Mouse (Mus musculus): ENCODE measurements around the gene Paqr7.

Paqr7 gene

DNA sequence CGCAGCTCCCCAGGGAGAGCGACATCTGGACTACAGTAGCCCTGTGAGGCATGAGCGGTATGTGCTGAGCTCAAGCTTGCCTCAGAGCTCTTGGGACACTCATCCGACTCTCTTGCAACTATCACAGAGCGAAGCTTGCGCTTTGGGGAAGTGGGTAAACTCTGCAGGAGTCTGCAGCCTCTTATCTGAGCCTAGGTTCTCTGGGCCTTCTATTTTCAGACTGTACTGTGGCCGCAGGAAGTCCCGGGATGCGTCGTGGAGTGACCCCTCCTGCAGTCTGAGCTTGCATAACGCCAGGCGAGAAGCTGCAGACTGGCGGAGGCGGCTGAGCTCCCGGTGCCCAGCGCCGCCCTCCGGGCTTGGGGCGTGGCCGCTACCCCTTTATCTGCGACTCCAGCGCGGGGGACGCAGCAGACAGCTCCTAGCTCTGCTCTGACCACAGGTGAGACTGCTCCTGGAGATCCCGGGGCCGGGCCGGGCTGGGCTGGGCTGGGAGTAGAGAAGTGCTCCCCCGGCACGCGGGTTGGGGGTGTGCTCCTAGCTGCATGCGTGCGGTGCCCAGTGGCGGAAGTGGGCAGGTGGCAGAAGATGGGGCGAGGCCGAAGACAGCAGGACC, at the start of gene Paqr7:
TSS of gene Paqr7 (plus strand) at position 103 of the 616 bp plus-strand sequence.
- DNase-seq = peak; percentile 75

DNA sequence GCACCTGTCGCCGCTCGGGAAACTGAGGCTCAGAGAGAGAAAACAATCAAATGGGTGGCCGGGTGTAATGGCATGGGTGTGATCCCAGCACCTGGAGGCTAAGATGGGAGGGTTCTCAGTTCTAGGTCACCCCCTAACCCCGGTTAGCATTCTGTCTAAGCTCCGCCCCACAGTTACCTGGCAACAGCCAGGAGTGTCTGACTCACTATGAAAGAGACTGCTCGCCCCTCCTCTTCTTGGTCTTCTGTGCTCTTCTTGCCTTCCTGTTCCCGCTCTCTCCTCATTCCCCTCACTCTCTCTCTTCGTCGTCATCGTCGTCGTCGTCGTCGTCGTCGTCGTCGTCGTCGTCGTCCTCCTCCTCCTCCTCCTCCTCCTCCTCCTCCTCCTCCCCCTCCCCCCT, 48.5 kb upstream of the Paqr7 start:
- peak; percentile 33 for DNase-seq

DNA sequence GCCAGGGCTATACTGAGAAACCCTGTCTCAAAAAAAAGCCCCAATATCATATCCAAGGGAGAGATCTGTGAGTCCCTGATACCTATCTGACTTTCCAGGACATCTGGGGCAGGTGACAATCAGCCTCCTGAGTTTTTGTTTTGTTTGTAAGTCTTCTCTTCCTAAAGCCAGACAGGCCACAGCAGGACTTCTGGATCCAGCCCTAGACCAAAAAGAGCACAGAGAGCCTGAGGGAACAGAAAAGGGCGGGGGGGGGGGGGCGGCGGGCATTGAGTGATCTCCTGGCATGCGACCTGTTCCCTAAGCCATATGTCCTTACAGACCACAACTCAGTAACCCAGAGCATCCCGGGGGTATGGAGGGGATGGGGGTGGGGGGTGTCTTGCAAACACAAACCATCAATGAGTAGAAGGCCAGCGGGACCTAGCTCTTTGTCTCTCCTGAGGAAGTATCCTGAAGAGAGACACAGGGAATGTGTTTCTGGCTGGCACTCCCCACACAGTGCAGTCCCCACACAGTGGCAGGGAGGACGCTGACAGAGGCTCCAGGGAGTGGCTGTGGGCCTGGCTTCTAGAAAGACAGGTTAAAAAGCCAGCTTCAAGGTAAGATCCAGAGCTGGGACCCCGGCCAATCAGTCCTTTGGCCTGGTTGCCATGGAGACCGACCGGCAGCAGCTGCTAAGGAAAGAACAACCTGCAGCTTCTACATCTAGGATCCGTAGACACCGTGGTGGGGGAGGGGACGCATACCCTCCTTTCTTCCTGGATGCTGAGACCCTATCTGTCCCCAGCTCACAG, 46.7 kb upstream of the Paqr7 start:
- DNase-seq = no peak

DNA sequence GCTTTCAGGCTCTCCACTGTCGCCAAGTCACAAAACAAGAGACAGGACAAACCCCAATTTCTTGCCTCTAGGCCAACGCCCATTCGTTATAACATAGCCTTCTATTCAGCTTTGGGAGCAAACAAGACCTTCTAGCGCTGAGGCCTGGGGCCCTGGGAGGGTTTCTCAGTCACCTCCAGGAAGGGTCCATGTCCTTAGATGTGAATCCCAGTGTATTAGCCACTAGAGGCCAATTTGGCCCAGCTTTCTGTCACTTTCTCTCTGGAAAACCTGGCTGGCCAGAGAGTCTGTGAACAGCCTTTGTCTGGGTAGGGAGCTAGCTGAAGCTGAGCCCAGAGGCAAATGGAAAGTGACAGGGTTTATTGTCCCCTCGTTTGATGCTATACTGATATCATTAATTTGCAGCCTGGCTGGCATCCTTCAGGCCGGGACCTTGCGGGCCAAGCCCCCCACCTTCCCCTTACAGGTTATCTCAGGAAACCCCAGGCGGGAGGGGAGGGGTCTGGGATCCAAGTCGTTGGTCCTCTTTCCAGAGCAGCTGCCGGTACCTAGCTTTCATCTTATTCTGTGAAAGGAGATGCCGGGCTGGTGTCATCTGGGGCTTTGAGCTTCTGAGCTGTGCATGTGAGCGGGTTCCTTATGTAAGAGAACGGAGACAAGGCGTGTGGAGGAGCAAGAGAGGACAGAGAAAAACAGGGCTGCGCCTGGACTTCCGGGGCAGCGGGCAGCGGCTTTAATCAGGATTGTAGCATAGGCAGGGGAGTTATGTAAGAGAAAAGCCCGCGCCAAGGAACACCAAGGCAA, 45.9 kb upstream of the Paqr7 start:
- no peak for DNase-seq

DNA sequence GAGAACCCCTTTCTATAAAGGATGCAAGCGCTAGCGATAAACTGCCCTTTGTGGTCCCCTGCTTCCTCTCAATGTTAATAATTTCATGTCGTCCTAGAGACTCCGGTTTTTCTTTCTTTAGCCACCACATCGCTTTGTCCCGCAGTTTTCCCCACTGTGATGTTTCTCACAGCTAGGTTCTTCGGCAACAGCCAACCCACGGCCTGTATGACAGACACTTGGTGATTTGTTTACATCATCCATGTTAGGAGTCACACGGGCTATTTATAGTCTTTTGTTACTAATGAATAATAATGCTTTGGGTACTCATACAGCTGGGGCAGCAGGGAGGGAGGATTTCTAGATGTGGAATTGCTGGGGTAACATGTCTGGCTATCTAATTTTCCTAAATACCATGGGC, 45.0 kb upstream of the Paqr7 start:
- no peak for DNase-seq

DNA sequence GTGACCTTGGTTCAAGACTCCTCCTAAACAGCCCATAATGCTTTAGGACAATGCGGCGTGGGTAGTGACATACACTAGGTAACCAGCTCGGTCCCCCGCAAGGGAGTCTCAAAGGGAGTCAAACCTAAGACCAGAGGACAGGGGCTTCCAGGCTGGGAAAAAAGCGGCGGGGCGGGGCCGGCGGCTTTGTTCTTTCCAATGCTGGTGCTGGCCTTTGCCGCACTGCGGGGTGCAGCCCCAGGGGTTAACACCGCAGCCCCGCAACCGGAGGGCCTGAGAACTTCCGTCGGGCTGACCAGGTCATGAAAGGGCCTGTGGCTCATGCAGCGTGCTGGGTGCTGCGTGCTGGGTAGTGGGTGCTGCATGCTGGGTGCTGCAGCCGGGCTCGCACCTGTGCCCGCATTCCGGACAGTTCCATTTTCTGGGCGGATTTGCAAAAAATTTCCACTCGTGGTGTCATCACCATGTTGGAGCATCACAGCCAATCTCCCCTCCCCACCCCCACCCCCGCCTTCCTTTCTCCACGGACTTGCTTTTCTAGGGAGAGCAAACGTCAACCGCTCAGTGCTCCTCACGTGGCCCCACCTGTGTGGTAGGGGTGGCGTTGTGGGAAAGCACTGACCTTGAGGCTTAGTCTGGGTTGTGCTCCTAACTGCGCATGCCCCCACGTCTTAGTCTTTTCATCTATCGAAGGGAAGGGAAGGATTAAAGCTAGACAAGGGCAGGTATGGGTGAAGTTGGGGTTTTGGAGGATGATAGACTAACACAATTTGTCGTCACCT, 42.7 kb upstream of the Paqr7 start:
- peak; percentile 51 for DNase-seq

DNA sequence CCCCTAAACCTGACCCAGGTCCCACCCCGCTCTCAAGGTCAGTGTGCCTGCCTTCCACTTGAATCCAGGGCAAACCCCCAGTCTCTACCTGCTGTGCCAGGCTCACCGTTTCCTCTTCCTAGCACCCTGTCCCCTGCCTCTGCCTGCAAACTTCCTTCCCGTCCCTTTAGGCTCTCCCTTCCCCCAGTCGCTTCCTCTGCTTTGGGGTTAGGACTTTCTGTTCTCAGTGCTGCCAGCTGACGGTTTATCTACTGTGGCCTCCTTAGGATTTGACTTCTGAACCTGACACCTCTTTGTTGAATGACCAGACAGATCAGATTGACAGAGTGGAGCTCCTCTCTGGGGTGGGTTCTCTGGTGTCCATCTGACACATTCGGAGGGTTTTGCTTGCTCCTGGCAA, 41.2 kb upstream of the Paqr7 start:
- DNase-seq = peak; percentile 53

DNA sequence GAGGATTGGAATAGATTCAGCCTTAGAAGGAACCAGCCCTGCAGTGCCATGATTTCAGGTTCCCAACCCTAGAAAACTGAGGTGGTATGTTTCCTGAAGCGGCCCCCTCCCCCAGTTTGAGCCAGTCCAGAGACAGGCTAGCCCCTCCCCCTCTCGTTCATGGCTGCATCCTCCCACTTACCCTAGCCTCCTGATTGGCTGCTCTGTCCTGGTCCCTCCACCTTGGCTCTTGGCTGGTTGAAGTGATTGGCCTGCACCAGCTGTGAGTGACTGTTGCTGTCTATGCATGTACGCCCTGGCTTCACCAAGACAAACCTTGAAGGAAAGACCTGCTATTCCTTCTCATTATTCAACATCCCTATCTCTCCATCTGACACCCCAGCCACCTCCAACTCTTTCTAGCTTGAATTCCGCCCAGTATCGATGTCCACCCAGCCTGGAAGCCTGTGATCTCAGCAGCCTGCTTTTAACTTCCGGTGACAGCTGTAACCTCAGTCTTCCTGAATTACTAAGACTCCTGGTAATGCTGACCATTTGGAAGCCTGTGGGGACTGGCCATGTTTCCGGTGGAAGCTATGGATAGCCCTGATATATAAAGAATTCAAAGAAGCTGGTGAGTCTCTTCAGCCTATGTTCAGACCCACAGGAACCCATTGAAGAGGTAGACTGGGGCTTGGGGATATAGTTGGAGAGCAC, 39.2 kb upstream of the Paqr7 start:
- DNase-seq = no peak

DNA sequence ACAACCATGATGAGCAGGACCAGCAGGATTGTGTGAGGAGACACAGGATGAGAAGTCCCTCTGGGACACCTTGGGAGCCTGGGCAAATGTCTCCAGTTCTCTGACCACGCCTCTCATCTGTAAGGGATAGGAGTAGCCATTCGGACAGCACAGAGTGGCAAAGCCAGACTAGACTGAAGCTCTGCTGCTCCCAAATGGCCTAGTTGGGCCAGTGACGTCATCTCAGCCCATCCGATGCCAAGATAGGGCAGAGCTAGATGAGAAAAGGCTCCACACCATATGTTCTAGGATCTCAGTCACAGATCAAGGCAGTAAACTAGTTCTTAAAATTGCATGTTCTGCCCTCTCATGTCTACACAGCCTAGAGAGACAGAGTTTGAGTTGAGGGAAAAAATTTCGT, 37.6 kb upstream of the Paqr7 start:
- no peak for DNase-seq

DNA sequence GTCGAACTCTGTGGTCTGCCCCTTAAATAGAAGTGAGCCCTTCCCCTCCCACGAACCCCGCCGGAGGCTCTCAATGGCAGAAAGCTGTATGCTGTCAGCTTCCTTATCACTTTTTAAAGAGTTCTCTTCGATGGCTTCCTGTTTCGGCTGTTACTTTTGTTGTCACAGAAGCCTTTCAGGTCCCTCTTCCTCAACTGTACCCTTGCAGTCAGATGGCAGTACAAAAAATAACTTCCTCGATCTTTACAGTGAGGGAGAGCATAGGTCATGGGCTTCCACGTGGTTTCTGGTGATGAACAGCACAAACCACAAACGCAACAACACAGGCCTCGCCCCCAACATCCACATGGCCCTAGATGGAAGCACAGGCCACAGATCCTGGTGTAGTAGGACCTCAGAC, 36.2 kb upstream of the Paqr7 start:
- peak; percentile 53 for DNase-seq

DNA sequence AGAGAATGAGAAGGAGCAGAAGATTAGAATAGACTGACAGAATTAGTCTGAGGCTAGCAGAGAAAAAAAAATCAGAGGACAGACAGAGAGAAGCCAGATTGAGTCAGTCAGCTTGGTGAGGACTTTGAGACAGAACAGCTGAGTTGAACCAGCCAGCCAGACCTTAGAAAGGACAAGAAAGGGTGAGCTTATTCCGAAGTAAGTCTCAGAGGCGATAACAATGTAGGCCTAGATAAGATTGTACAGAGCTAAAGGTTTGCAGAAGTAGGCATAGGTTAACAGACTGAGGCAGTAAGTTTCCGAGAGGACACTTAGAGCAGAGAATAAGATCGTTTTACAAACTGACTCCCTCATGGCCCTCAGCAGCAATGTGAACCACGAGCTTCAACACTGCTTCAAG, 35.2 kb upstream of the Paqr7 start:
- no peak for DNase-seq

DNA sequence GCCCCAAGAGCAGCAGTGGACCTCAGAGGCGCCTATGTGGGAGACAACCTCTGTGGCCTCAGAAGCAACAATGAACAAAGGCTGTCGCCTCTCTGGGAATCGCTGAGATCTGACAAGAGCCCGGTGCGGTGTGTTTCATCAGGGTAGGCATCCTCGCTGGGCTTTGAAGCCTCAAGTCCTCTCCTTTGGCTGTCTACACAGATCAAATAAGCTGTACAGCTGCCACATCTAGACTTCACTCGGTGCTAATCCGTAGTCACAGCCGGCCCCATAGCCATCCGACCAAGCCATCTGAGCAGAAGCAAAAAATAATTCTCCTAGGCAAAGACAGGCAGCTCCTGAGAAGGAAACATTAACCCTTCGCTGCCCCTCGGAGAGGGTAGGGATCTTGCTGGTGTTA, 30.7 kb upstream of the Paqr7 start:
- peak; percentile 25 for DNase-seq

DNA sequence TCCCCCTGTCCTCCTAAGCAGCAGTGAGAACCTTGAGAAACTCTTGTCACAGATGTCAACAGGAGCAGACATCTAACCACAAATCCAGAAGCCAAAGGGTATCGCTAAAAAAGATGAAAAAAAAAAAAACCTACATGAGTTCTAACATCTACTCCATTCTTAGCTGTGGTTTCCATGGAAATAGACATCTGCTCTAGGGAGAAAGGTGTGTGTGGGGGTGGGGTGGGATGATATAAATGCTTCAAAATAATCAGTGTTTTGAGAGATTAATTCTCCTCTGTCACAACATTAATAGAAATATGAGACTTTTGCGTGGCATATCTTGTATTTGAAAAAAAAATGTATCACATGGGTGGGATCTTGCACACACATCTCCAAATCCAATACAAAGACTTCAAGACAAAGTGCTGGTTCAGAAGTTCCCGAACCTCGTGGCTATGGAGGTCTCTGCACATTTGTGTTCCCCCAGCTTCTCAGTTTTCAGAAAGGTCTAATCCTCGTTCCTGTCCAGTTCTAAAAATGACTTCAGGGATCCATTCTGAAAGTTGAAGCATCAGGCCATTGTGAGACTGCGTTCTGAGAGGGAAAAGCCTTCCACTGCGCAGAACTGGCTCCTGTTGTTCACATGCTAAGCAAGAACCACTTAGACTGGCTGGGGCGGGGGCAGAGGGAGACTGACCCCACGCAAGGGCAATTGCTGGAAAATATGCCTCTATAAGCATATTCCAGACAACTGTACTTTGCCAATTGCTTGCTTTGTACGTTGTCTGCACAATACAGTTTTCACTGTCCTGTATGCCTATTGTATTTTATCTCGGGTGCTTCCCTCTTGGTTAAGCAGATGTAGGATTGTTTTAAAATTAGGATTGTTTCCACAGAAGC, 29.9 kb upstream of the Paqr7 start:
- DNase-seq = no peak

DNA sequence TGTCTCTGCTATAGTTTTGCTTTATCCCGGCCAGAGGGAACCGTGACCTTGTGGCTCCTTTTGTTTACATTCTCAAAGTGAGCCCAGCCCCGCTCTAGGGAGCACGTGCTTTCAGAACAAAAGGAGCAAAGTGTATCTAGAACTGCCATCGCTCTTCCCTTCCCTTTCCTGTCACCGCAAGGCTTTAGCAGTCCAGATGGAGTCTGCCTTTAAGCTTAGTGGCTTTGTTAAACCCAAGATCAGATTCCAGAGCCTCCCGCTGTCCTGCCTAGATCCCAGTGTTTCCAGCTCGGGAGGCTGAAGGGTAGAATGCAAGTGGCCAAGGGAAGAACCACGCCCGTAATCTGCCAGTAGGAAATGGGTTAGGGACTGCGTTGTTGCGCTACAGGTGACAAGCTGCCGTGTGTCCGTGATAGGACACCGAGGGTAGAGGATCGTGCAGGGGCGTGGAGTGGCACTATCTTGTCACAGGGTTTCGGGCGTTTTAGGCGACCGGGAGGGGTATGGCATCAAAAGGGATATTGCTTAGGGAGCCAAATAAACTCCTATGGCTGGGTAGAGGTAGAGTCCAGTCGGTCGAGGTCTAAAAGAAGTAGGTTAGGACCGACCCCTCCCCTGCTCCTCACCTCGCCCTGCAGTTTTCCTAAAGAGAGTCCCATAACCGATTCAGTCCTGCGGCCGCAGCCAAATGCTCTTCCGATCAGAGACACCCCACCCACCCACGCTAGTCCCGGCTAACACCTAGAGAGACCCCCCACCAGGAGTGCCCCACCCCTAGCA, 28.9 kb upstream of the Paqr7 start:
- peak; percentile 72 for DNase-seq

DNA sequence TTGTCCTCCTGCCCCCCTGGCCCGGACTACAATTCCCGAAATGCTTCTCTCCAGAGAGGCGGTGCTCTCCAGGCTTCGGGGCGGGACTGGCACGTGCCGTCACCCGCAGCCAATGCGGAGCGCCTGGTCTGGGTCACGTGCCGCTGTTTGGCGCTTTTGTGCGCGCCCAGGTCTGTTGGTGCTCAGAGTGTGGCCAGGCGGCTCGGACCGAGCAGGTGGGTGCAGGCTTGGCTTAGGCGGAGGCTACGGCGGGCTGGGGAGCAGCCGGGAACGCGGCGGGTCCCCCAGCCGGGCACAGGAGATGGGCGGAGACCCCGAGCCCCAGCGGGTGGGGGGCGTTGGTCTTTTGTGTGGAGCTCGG, 28.3 kb upstream of the Paqr7 start, which contains the start of gene Stmn1:
TSS of gene Stmn1 (plus strand) at position 106 of the 361 bp plus-strand sequence.
- DNase-seq = peak; percentile 94

DNA sequence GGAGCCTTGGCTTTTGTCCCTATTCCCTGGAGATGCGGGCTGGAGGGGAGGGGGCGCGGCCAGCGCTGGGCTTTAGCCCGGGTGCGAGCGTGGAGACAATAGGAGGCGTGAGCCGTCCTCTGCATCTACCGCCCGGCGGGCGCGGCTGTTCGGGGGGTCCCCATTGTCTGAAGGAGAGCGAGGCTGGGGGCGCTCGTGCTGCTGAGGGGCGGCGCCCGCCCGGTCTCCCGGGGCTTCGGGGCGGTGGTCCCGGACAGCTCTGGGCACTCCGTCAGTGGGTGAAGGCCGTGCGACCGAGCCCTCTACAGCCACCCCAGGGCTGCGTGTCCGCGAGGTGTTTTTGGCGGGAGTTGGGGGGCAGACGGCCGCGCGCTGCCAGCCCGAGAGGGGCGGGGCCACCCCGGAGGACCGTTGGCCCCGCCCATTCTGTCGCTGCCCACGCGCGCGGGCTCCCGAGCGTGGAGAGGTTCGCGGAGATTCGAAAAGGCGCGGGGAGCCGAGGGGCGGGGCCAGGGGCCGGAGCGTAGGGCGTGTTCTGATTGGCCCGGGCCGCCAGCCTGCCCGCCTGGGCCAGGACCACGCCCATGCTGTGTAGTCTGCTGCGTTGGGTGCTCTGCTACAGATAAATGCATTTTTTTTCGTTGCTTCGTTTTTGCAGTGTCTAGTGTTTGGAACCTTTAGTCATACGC, 27.8 kb upstream of the Paqr7 start:
- DNase-seq = peak; percentile 98

DNA sequence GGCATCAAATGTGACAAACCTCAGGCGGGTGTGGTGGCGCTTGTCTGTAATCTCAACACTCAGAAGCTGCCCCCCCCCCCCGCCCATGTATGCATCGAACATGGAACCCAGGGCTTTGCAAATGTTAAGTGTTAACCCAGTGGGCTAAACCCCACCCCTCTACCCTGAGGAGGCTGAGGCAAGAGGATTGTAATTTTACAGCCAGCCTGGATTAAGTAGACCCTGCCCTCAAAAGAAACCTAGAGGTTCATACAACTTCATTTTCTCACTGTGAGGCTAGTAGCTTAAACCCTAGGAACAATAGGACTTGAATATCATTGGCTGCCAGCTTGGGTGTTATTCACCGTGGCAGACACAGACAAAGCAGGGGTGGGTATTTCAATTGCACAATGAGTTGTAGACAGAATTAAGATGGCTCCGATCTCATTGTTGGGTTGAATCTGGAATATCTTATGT, 27.1 kb upstream of the Paqr7 start:
- DNase-seq = no peak

DNA sequence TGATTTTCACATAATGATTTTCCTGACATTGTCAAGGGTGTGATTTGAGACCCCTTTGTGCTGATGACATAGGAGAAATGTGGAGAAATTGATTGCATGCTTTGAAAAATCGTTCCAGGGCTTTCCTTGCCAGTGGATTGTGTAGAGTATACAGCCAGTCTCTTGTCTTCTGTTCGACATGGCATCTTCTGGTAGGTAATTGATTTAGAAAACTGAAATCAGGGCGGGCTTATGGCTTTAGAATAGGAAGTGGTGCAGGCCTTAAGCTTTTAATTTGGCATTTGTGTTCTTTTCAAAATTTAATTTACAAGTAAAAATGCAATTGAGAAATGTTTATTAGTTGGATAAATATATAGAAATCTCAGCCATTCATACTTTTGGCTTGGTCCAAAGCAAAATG, 26.5 kb upstream of the Paqr7 start:
- DNase-seq = no peak

DNA sequence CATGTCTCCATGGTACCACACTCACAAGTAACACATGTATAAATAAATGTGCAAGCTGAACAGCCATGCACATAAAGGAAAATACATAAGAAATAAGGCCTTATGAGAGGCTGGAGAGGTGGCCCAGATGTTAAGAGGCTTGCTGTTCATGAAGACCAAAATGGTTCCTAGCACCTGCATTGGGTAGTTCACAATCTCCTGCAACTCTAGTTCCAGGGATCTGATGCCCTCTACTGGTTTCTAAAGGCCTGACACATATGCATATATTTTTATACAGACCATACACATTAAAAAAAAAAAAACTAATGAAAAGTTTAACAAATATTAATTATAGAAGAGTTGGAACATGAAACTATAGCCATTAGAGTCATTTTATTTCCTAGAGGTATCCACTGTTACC, 25.0 kb upstream of the Paqr7 start:
- DNase-seq = no peak

DNA sequence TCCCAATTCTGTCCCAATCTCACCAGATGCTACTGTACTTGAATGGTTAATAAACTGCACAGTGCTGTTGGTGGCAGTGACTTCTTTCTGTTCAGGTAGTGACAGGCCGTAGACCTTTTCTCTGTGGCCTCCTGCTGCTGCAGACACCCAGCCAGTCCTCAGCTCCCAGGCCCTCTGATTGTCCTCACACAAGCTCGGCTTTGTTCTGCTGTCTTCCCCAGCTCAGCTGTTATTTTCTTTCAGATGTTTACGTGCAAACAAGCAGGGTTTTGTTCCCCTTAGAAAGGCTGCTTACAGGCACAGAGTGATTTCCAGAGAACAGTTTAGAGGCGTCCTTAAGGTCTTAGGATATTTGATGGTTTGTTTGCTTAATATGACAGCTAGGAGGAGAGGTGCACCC, 22.7 kb upstream of the Paqr7 start:
- no peak for DNase-seq
